Mouse (Mus musculus) bone marrow, adult 2 months (tissue): ENCODE measurements around the gene Asb16.

Experiments
- CTCF ChIP-seq: fragments of 200-500 bp; IDR thresholded peaks from 2 replicates; pipeline ENCODE4 v1.5.1; 2011; ENCODE audit warnings: low read length, control low read depth; ENCODE audit not compliant: control insufficient read depth, insufficient read depth
- POLR2A ChIP-seq: fragments of 200-500 bp; IDR thresholded peaks from 2 replicates; pipeline ENCODE4 v1.6.1; 2011; ENCODE audit warnings: low read depth, mild to moderate bottlenecking, control low read depth, low read length, borderline replicate concordance; ENCODE audit not compliant: control insufficient read depth

DNA sequence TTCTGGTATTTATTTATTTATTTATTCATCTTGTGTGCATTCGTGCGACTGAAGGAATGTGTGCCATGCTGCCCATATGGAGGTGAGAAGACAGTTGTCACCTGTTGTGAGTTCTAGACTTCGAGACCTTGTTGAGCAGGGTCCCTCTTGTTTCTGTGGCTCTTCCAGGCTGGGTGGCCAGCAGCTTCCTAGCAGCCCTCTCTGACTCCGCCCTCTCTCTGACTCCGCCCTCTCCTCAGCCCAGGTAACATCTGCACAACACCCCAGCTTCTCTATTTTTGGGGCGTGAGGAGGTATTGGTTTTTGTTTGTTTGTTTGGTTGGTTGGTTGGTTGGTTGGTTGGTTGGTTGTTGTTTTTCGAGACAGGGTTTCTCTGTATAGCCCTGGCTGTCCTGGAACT, 59.3 kb downstream of the Asb16 start:
- TF ChIP-seq CTCF (no peak), POLR2A (no peak)
